Mouse (Mus musculus) T-helper 1 cell (primary cell): ENCODE results near the gene Csk.

ENCODE experiments used
- in situ Hi-C: fragments of 300-600 bp; cut with MboI, MseI; formaldehyde crosslinking; loops from one replicate; pipeline ENCODE4 v1.15.1; 2025; ENCODE audit warnings: high pct_unique_total_duplicates

Gene Csk

DNA sequence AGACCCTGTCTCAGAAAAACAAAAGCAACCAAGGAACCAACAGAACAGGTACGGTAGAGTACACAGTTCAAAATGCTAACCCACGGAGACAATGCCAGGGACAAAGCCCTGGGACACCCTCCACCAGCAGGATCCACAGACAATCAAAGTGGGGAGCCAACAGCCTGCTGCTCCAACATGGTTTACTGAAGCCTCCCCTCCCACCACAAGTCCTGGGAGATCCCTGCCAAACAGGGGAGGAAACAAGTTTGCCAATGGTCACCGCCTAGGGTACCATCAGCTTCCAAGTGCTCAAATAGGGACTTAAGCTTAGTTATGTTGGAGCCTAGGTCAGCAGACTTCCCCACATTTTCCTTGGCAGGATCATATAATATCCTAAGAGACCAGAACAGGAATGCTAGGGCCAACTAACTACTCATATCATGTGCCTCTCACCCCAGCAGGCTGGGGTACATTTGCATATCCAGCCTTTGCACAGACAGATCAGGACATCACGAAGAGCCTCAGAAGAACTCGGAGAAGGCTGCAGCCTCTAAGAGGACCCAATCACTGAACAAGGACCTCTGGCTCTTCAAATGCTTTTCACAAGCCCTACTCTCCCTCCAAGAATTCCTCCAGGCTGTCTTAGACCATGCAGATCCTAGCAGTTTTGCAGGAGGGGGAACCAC, 13.6 kb downstream of the Csk start:
- in situ Hi-C loops = loop anchor here (5.0 kb wide), 1 partner anchor 87 kb away; the partner anchor contains the start of gene Mpi

DNA sequence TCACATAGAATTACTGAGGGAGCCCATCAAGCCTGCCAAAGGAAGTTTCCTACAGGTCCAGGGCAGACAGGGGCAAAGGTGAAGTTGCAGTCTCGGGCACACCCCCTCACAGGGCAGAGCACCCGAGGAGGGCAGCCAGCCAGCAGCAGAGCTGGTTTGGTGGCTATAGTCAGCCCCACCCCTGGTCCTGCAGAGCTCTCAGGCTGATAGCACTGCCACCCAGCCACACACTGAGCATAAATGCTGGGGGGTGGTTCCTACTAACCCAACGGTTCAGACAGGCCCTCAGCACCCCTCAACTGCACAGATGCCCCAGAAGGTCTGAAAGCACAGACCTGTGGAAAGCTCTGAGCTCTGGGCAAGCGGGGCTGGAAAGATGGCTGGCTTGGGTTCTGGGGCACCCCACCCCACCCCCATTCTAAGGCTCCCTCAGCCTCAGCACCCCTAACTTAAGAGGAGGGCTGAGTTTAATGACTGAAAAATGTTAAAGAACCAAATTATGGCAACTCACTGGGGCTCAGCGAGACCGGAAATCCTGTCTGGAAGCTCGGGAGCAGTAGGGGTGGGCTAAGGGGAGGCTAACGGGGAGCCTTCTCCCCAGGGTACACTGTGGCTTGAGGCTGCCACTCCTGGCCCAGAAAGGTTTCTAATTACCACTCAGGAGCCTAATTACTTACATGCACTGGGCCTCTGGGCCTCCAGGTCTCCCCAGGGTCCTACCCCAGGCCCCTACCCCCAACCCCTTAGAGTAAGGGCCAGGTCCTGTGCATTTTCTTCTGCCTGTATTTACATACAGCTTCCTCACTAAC, 14.6 kb downstream of the Csk start:
- in situ Hi-C loops = no loop called here

GRCm38 (mm10) chr9:57637741-57638322, 15.6 kb downstream of the Csk start:
- in situ Hi-C loops = no loop called here

GRCm38 (mm10) chr9:57637272-57637671, 16.2 kb downstream of the Csk start:
- in situ Hi-C loops = no loop called here

- in situ Hi-C loops = no loop called here
Observed at GRCm38 (mm10) chr9:57633481-57634024, 19.9 kb downstream of the Csk start.

- in situ Hi-C loops = no loop called here
Observed at GRCm38 (mm10) chr9:57629118-57629874, 24.1 kb downstream of the Csk start.

DNA sequence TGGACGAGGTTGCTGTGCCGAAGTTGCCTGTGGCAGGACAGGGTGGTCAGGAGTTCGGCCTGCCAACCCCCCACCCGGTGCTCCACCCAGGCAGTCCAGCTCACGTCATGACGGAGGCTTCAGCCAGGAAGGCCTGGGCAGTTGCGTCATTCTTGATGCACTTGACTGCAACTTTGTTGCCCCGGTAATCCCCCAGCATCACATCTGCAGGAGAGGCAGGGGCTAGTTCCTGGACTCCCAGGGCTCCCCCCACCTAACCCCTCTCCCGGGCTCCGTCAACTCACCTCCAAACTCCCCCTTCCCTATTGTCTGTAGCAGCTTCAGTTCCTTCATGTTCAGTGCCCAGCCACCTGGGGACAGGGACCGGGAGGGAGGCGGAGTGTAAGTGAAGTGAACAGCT, 24.7 kb downstream of the Csk start:
- in situ Hi-C loops = no loop called here

DNA sequence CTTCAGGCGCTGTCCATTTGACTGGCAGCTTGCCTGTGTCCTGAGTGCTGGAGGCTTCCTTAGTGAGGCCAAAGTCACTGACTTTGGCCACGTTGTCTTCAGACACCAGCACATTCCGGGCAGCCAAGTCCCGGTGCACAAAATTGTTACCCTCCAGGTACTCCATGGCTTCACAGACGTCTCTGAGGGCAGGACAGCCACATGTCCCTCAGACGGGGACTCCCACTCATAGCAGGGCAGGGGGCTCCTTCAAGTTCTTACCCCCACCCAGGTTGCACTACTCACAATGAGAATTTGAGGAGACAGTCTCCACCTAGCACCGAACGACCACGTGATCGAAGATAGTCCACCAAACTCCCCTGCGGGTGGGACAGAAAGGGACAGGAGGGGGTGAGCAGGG, 25.5 kb downstream of the Csk start:
- in situ Hi-C loops = no loop called here

DNA sequence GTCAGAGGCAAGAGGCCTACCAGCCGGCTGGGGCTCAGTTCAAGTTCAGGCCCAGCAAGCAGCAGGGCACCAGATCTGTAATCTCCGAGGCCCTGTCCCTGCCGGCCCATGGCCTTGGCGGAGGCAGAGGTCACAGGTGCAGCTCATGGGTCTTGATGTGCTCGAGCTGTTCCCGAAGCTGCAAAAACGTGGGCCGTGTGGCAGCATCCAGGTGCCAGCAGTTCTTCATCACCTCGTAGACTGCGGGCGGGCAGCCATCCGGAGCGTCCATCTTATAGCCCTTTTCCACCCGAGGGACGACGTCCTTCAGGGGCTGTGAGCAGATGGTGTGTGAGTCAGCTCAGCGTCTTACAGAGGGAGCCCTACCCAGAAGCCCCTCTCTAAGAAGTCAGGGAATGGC, 26.2 kb downstream of the Csk start:
- in situ Hi-C loops = no loop called here

DNA sequence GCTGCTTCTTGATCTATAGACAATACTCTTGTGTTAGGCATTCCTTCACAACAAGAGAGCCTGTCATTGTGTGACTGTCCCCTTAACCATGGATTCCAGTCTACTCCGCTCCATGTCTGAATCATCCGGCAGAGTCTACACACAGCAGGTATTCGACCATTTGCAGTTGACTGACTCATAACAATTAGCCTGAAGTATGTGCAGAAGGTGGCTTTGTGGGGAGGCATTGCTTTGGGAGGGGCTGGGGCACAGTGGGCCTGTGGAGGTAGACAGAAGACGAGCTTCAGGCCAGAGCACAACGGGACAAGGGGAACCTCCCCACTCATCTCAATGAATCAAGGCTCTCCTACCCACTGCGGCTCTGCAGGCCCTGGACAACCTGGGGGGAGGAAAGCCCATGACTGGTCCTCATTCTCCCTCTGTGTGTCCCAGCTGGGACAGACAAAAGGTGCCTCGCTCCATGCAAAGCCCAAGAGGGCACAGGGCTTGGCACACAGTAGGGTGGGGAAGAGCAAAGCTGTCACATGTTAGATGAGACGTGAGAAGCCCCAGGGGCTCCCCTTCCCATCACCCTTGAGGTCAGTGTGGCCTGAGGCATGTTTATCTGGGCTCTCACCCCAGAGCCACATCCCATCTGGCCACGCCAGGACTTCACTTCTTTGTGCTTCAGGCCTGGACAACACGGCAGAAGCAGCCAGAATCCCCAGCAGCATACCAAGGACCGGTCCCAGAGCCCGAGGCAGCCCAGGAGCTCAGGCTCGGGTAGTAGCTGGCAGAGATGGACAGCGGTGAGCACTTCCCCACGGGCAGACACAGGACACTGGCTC, 27.5 kb downstream of the Csk start:
- in situ Hi-C loops = no loop called here

- in situ Hi-C loops = no loop called here
Observed at GRCm38 (mm10) chr9:57624295-57624694, 29.1 kb downstream of the Csk start.

GRCm38 (mm10) chr9:57620674-57621073, 32.8 kb downstream of the Csk start, which contains the start of gene Lman1l:
TSS of gene Lman1l (minus strand) at chr9:57620774.
- in situ Hi-C loops = no loop called here

GRCm38 (mm10) chr9:57618854-57619253, 34.6 kb downstream of the Csk start:
- in situ Hi-C loops = no loop called here

- in situ Hi-C loops = no loop called here
Observed at GRCm38 (mm10) chr9:57617556-57618169, 35.8 kb downstream of the Csk start.

DNA sequence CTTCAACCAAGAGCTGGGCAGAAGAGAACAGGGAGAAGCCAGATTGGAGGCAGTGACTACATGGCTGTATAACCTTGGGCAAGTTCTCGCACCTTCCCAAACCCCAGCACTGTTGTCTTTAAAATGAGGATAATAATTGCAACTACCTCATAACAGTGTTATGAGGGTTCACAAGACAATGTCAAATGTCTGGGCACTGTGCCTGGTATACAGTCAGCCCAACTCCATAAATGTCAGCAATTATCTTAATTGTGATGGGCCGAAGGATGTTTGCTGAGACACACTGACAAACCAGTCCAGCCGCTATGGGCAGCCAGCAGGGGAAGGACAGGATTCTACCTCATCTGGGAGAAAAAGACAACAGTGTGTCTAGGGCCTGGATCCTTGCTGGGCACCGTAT, 38.6 kb downstream of the Csk start:
- in situ Hi-C loops = no loop called here

- in situ Hi-C loops = no loop called here
Observed at GRCm38 (mm10) chr9:57613975-57614374, 39.5 kb downstream of the Csk start.

- in situ Hi-C loops = no loop called here
Observed at GRCm38 (mm10) chr9:57612587-57612986, 40.8 kb downstream of the Csk start.

- in situ Hi-C loops = no loop called here
Observed at GRCm38 (mm10) chr9:57610359-57610826, 43.0 kb downstream of the Csk start.

DNA sequence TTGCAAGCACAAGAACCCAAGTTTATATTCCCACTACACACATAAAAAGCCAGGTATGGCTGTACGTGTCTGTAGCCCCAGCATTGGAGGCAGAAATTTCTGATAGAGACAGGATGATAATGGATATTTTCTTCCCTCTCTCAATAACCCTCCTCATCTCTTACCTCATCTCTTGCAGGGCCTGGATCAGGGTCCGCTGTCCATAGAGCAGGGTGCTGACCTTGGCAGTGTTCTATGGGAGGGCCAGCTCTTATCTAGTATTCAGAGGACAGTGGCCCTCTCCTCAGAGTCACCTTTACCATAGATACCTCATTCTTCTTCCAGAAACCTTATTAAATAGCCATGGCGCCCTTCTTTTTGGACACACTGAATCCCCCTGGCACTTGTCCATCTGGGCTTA, 43.6 kb downstream of the Csk start:
- in situ Hi-C loops = no loop called here

- in situ Hi-C loops = no loop called here
Observed at GRCm38 (mm10) chr9:57606139-57606851, 47.1 kb downstream of the Csk start, which contains the start of gene Cplx3. TSS of gene Cplx3 (minus strand) at chr9:57606281.
